ENCODE assay signal across 25 mouse cellular contexts in genomic region chr10:117934797-117935196, GRCm38 (mm10).
DNase-seq lines count a peak whose midpoint lies in the region; ATAC-seq lines count a peak whose summit lies in the region.
"Had no signal": no experiment of that assay in that cellular context is flagged by ENCODE, and none has a peak within 500 bp of the region (broad histone marks: within the 10 kb centered on the region; RNA-seq: fewer than 3 reads in every experiment).

No protein-coding gene starts in this region.

- peak; percentile 18 for DNase-seq in liver
- no peak for DNase-seq in urinary bladder, postnatal 4 days (ENCODE audit: low spot score in 2 of 2)
- no peak for DNase-seq in cerebellum, postnatal 10 days
- DNase-seq: adrenal gland, adult 2 months; cerebellum, adult 2 months; forebrain, postnatal 0 days; gastrocnemius, postnatal 36 days; kidney, adult 9 months; kidney, postnatal 14 days; lung, postnatal 10 days; midbrain, embryonic 14.5 days; retina, postnatal 1 day; right cerebral cortex, postnatal 25 days; spleen, adult 18-20 months; thymus, postnatal 14 days had no signal

- H3K27ac ChIP-seq in liver, embryonic 16.5 days (ENCODE audit: low read length) = no peak overlapping the region
- H3K27ac ChIP-seq in neural tube, embryonic 15.5 days (replicated peaks) = no peak overlapping the region
- H3K27ac ChIP-seq: embryonic facial prominence, embryonic 15.5 days; limb, embryonic 10.5 days; neural tube, embryonic 12.5 days had no signal

- no peaks in the 10 kb centered on the region for H3K36me3 ChIP-seq in erythroblast, embryonic 14.5 days (ENCODE audit: control insufficient read depth)
- no peaks in the 10 kb centered on the region for H3K36me3 ChIP-seq in liver, embryonic 16.5 days (ENCODE audit: control insufficient read depth, insufficient read depth)
- H3K36me3 ChIP-seq in neural tube, embryonic 15.5 days = no peaks in the 10 kb centered on the region
- H3K36me3 ChIP-seq: embryonic facial prominence, embryonic 15.5 days; limb, embryonic 10.5 days; neural tube, embryonic 12.5 days had no signal

- peak overlapping the region; percentile 26; the same call in 1 of the 2 replicates for H3K4me2 ChIP-seq in liver, embryonic 16.5 days (ENCODE audit: low read depth, low read length)
- H3K4me2 ChIP-seq in neural tube, embryonic 15.5 days = no peak overlapping the region
- H3K4me2 ChIP-seq: embryonic facial prominence, embryonic 15.5 days; neural tube, embryonic 12.5 days had no signal

- H3K4me3 ChIP-seq in erythroblast, embryonic 14.5 days (replicated peaks) = peak overlapping the region; percentile 22
- H3K4me3 ChIP-seq in liver, embryonic 16.5 days (ENCODE audit: low read depth, low read length) = no peak overlapping the region
- H3K4me3 ChIP-seq in neural tube, embryonic 15.5 days (replicated peaks) = no peak overlapping the region
- H3K4me3 ChIP-seq: embryonic facial prominence, embryonic 15.5 days; limb, embryonic 10.5 days; neural tube, embryonic 12.5 days had no signal

- H3K4me1 ChIP-seq in erythroblast, embryonic 14.5 days (ENCODE audit: control insufficient read depth) = peaks cover 42% of the 10 kb centered on the region
- H3K4me1 ChIP-seq in liver, embryonic 16.5 days (ENCODE audit: control insufficient read depth, low read depth, low read length) = peaks cover 8% of the 10 kb centered on the region; the same call in 1 of the 2 replicates
- H3K4me1 ChIP-seq in neural tube, embryonic 15.5 days = no peaks in the 10 kb centered on the region; the same call in 1 of the 2 replicates
- H3K4me1 ChIP-seq: embryonic facial prominence, embryonic 15.5 days; neural tube, embryonic 12.5 days had no signal

- ATAC-seq in erythroblast, adult 5-6 weeks (replicated peaks; ENCODE audit: low FRiP score, poor library complexity, severe bottlenecking) = no peak
- peak; percentile 74 for ATAC-seq in liver, embryonic 16.5 days (ENCODE audit: low read depth)
- no peak for ATAC-seq in neural tube, embryonic 15.5 days (ENCODE audit: low FRiP score)
- ATAC-seq: forebrain, postnatal 0 days; hindbrain, embryonic 16.5 days; intestine, embryonic 16.5 days; Patski had no signal

- H3K9me3 ChIP-seq in erythroblast, embryonic 14.5 days (ENCODE audit: control insufficient read depth, low read length) = no peaks in the 10 kb centered on the region
- no peaks in the 10 kb centered on the region for H3K9me3 ChIP-seq in liver, embryonic 16.5 days (replicated peaks; ENCODE audit: control insufficient read depth, low read length)
- no peaks in the 10 kb centered on the region for H3K9me3 ChIP-seq in neural tube, embryonic 15.5 days (replicated peaks)
- H3K9me3 ChIP-seq: embryonic facial prominence, embryonic 15.5 days; limb, embryonic 10.5 days; neural tube, embryonic 12.5 days had no signal

- no peak overlapping the region for H3K9ac ChIP-seq in liver, embryonic 16.5 days (ENCODE audit: low read depth, low read length)
- H3K9ac ChIP-seq in neural tube, embryonic 15.5 days (replicated peaks) = no peak overlapping the region
- H3K9ac ChIP-seq: embryonic facial prominence, embryonic 15.5 days; forebrain, postnatal 0 days; neural tube, embryonic 12.5 days had no signal

- 18% methylated on average over 9 of the region's 9 CpGs for WGBS in liver, embryonic 16.5 days (ENCODE audit: insufficient replicate concordance)
- 88% methylated on average over 9 of the region's 9 CpGs for WGBS in neural tube, embryonic 15.5 days

- peaks cover 11% of the 10 kb centered on the region; the same call in 1 of the 2 replicates for H3K27me3 ChIP-seq in erythroblast, embryonic 14.5 days (ENCODE audit: control insufficient read depth)
- no peaks in the 10 kb centered on the region for H3K27me3 ChIP-seq in liver, embryonic 16.5 days (ENCODE audit: control insufficient read depth, insufficient read depth, low read depth, low read length)
- no peaks in the 10 kb centered on the region for H3K27me3 ChIP-seq in neural tube, embryonic 15.5 days (replicated peaks)
- H3K27me3 ChIP-seq: embryonic facial prominence, embryonic 15.5 days; neural tube, embryonic 12.5 days; Patski had no signal
